Mouse (Mus musculus): ENCODE measurements at regions not wholly inside any gene's neighbourhood (a gene's known extent, or its start where the extent isn't known, plus 50 kb on each side); places are given as distances from the start of the nearest gene placed in this dataset.

DNA sequence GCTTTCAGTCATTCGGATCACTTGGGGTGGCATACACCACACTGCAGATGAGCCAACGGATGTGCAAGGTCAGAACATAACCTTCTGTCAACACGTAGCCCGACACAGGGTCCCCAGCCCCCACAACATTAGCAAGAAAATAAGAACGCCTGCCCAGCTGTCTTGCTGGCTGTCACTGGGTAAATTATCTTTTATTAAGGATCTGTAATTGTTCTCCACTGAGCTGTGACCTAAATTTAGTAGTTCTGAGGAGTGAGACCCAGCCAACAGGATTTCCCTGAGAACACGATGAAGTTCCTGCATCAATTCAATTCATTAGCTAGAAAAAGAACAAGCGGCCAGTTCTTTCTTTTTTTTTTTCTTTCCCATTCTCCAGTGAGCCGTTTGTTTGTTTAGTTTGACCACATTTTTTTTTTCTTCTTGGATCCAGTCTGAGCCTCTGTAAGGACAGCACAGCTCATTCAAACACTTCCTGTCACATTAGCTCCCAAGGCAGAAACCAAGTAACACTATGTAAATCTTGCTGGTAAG lies 472.5 kb upstream of the A1bg start:
- no peak for TF ChIP-seq CTCF (IDR thresholded peaks at IDR 0.05; ENCODE audit: control insufficient read depth, insufficient read depth, low read length)
- no peak for TF ChIP-seq POLR2A (IDR thresholded peaks at IDR 0.05; ENCODE audit: borderline replicate concordance, control insufficient read depth, low read depth, low read length)
